Mouse (Mus musculus): ENCODE data around the gene Mov10l1.

The Mov10l1 gene

GRCm38 (mm10) chr15:89020085-89020484 lies 37.4 kb downstream of the Mov10l1 start:
- no peak for DNase-seq

GRCm38 (mm10) chr15:89020492-89020891 lies 37.8 kb downstream of the Mov10l1 start:
- DNase-seq = no peak

- DNase-seq = no peak
Measured at GRCm38 (mm10) chr15:89044381-89044780, 61.7 kb downstream of the Mov10l1 start.

- DNase-seq = no peak
Measured at GRCm38 (mm10) chr15:89046356-89046755, 63.6 kb downstream of the Mov10l1 start.

- DNase-seq = no peak
Measured at GRCm38 (mm10) chr15:89054666-89055065, 72.0 kb downstream of the Mov10l1 start.

- DNase-seq = no peak
Measured at GRCm38 (mm10) chr15:89058736-89059135, 76.0 kb downstream of the Mov10l1 start.

- peak; percentile 57 for DNase-seq
Measured at GRCm38 (mm10) chr15:89059161-89059931, 76.6 kb downstream of the Mov10l1 start, which contains the start of gene Panx2. Panx2 (plus strand) TSS chr15:89059734.

GRCm38 (mm10) chr15:89060032-89060681 lies 77.4 kb downstream of the Mov10l1 start:
- peak; percentile 49 for DNase-seq

- no peak for DNase-seq
Measured at GRCm38 (mm10) chr15:89060811-89061460, 78.2 kb downstream of the Mov10l1 start.

GRCm38 (mm10) chr15:89061761-89062517 lies 79.2 kb downstream of the Mov10l1 start:
- DNase-seq = no peak

- no peak for DNase-seq
Measured at GRCm38 (mm10) chr15:89062518-89062910, 79.8 kb downstream of the Mov10l1 start.

GRCm38 (mm10) chr15:89063001-89063400 lies 80.3 kb downstream of the Mov10l1 start:
- no peak for DNase-seq

- DNase-seq = peak; percentile 78
Measured at GRCm38 (mm10) chr15:89063536-89063935, 80.8 kb downstream of the Mov10l1 start.

GRCm38 (mm10) chr15:89064891-89065290 lies 82.2 kb downstream of the Mov10l1 start:
- DNase-seq = no peak

- DNase-seq = no peak
Measured at GRCm38 (mm10) chr15:89067609-89068008, 84.9 kb downstream of the Mov10l1 start.

- no peak for DNase-seq
Measured at GRCm38 (mm10) chr15:89068226-89068625, 85.5 kb downstream of the Mov10l1 start.

- DNase-seq = no peak
Measured at GRCm38 (mm10) chr15:89069336-89069840, 86.7 kb downstream of the Mov10l1 start.

- DNase-seq = no peak
Measured at GRCm38 (mm10) chr15:89070606-89071005, 87.9 kb downstream of the Mov10l1 start.

GRCm38 (mm10) chr15:89073993-89074603 lies 91.4 kb downstream of the Mov10l1 start:
- peak; percentile 40 for DNase-seq

GRCm38 (mm10) chr15:89074613-89075477 lies 92.1 kb downstream of the Mov10l1 start, which contains the start of gene Trabd:
Trabd (plus strand) TSS chr15:89075124.
- DNase-seq = no peak

GRCm38 (mm10) chr15:89075478-89076147 lies 92.9 kb downstream of the Mov10l1 start:
- DNase-seq = peak; percentile 84
